Mouse (Mus musculus): ENCODE measurements around the gene Zcchc3.

DNA sequence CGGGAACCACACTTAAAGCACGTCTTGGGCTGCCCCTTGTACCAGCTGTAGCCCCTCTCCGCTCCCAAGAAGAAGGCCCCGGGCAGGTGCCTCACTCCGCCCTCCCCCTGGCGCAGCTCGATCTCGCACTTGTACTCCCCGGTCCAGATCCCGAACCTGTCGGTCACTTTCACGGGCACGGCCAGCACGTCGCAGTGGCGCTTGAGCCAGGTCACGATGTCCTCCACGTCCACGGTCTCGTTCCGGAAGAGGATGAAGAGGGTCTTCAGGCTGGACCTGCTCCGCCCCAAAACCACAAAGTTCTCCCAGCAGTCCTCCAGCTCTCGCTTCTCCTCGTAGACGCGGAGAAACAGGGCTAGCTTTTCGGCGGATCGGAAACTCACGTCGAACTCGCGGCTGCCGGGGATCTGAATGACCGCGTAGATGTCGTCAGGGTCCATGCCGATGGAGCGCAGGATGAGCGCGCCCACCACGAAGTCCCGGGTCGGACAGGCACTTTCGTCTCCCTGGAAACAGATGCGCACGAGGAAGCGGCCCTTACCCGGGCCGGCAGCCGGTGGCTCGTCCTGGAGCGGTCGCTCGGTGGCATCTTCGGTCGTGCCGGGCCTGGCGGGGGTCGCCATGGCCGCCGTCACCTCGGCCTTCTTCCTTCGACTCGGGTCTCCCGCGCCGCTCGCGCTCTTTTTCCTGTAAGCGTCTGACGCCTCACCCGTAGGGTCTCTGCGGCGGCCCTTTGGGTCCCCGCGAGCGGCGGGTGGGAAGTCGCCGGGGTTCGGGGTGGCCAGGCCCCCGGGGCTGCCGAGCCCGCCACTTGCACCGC, 852 bp downstream of the Zcchc3 start:
- TF ChIP-seq CTCF (IDR thresholded peaks at IDR 0.05; ENCODE audit: low read depth): no peak
- TF ChIP-seq EP300 (optimal IDR thresholded peaks at IDR 0.05): no peak

Measured in stomach, postnatal 0 days (tissue).